ENCODE assay signal across 32 mouse cellular contexts in the genomic region with DNA sequence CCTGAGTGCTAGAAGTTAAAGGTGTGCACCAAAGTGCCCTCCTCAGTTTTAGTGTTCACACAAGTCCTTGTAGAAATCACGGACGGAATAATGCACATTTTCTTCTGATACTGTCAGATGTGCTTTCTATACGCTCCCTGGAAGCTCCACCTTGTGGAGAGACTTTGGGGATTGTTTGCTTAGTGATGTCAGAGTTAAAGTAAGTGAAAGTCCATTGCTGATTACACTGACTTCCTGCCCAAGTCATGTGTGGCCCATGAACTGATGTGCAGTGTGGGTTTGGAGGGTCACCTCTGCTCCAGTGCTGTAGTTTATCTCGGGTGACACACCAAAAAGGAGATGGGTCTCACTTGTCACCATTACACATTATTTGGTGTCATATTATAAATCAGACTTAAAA. TPM values are rescaled to one million over a fixed set of nuclear protein-coding genes. Genes with fewer than 3 reads are reported as not detected.
DNase-seq lines count a peak whose midpoint lies in the region; ATAC-seq and TF ChIP-seq lines count a peak whose summit lies in the region.
"Had no signal": no experiment of that assay in that cellular context is flagged by ENCODE, and none has a peak within 500 bp of the region (broad histone marks: within the 10 kb centered on the region; RNA-seq: fewer than 3 reads in every experiment).

No protein-coding gene starts in this region.

- DNase-seq in lung, postnatal 36 days = peak; percentile 15
- DNase-seq in lung, adult 2 months = no peak
- DNase-seq in liver, postnatal 0 days = no peak
- no peak for DNase-seq in urinary bladder, postnatal 10 days (ENCODE audit: low spot score)
- DNase-seq in hindbrain, embryonic 11.5 days (ENCODE audit: low spot score) = no peak
- DNase-seq: adrenal gland, adult 8-10 months; cerebellum, adult 8-10 months; cerebellum, postnatal 25 days; forebrain, postnatal 0 days; gastrocnemius, postnatal 14 days; kidney, adult 2 months; kidney, postnatal 36 days; left cerebral cortex, postnatal 4 days; retina, postnatal 1 day; spleen, adult 18-20 months; thymus, postnatal 4 days had no signal

- H3K9ac ChIP-seq in intestine, postnatal 0 days (ENCODE audit: low read depth, low read length) = no peak overlapping the region
- no peak overlapping the region for H3K9ac ChIP-seq in liver, postnatal 0 days (replicated peaks)
- no peak overlapping the region for H3K9ac ChIP-seq in midbrain, embryonic 15.5 days
- no peak overlapping the region for H3K9ac ChIP-seq in hindbrain, embryonic 11.5 days (ENCODE audit: low read depth, low read length)
- H3K9ac ChIP-seq: embryonic facial prominence, embryonic 15.5 days; forebrain, embryonic 12.5 days; forebrain, postnatal 0 days; heart, embryonic 15.5 days; hindbrain, embryonic 14.5 days; lung, embryonic 15.5 days; midbrain, embryonic 13.5 days; neural tube, embryonic 15.5 days had no signal

- H3K36me3 ChIP-seq in intestine, postnatal 0 days (ENCODE audit: control insufficient read depth, insufficient read depth) = peaks cover 88% of the 10 kb centered on the region
- peaks cover 62% of the 10 kb centered on the region for H3K36me3 ChIP-seq in liver, postnatal 0 days (replicated peaks; ENCODE audit: insufficient read depth, low read length)
- peaks cover 71% of the 10 kb centered on the region for H3K36me3 ChIP-seq in midbrain, embryonic 15.5 days (replicated peaks)
- peaks cover 27% of the 10 kb centered on the region for H3K36me3 ChIP-seq in hindbrain, embryonic 11.5 days (ENCODE audit: control insufficient read depth, insufficient read depth, low read length)

- no peak for TF ChIP-seq CTCF in lung, adult 2 months (IDR thresholded peaks at IDR 0.05; ENCODE audit: insufficient read depth, low read length)
- TF ChIP-seq CTCF in intestine, postnatal 0 days (IDR thresholded peaks at IDR 0.05; ENCODE audit: low read depth) = peak; percentile 58
- TF ChIP-seq CTCF in liver, postnatal 0 days (IDR thresholded peaks at IDR 0.05; ENCODE audit: low read depth) = peak; percentile 34

- no peak for TF ChIP-seq EP300 in liver, postnatal 0 days (IDR thresholded peaks at IDR 0.05; ENCODE audit: low read depth)

- WGBS in lung, adult 2 months = 71% methylated on average over 4 of the region's 4 CpGs
- WGBS in intestine, postnatal 0 days = 48% methylated on average over 4 of the region's 4 CpGs
- 62% methylated on average over 4 of the region's 4 CpGs for WGBS in liver, postnatal 0 days (ENCODE audit: insufficient replicate concordance)
- WGBS in midbrain, embryonic 15.5 days = 90% methylated on average over 4 of the region's 4 CpGs
- 94% methylated on average over 4 of the region's 4 CpGs for WGBS in hindbrain, embryonic 11.5 days

- no peaks in the 10 kb centered on the region for H3K4me1 ChIP-seq in lung, adult 2 months (ENCODE audit: control insufficient read depth, insufficient read depth, low read length)
- H3K4me1 ChIP-seq in intestine, postnatal 0 days (replicated peaks; ENCODE audit: control insufficient read depth, insufficient read depth, low read length) = no peaks in the 10 kb centered on the region
- no peaks in the 10 kb centered on the region for H3K4me1 ChIP-seq in liver, postnatal 0 days (ENCODE audit: insufficient read depth)
- H3K4me1 ChIP-seq in midbrain, embryonic 15.5 days = no peaks in the 10 kb centered on the region
- no peaks in the 10 kb centered on the region for H3K4me1 ChIP-seq in hindbrain, embryonic 11.5 days (replicated peaks; ENCODE audit: control insufficient read depth, insufficient read depth, low read length)
- H3K4me1 ChIP-seq: embryonic facial prominence, embryonic 10.5 days; embryonic facial prominence, embryonic 15.5 days; forebrain, embryonic 12.5 days; heart, embryonic 15.5 days; lung, embryonic 15.5 days; midbrain, embryonic 13.5 days; neural tube, embryonic 15.5 days had no signal

- ATAC-seq in intestine, postnatal 0 days = peak; percentile 53
- peak; percentile 91 for ATAC-seq in liver, postnatal 0 days
- ATAC-seq in midbrain, embryonic 15.5 days (replicated peaks) = no peak
- no peak for ATAC-seq in hindbrain, embryonic 11.5 days (ENCODE audit: low FRiP score)
- ATAC-seq: forebrain, postnatal 0 days; midbrain, embryonic 13.5 days had no signal

- H3K4me2 ChIP-seq in intestine, postnatal 0 days (replicated peaks; ENCODE audit: low read depth) = no peak overlapping the region
- H3K4me2 ChIP-seq in liver, postnatal 0 days (ENCODE audit: low read depth, low read length) = no peak overlapping the region
- no peak overlapping the region for H3K4me2 ChIP-seq in midbrain, embryonic 15.5 days
- H3K4me2 ChIP-seq in hindbrain, embryonic 11.5 days (replicated peaks; ENCODE audit: low read depth, low read length) = no peak overlapping the region
- H3K4me2 ChIP-seq: embryonic facial prominence, embryonic 15.5 days; forebrain, embryonic 12.5 days; heart, embryonic 15.5 days; hindbrain, embryonic 14.5 days; lung, embryonic 15.5 days; midbrain, embryonic 13.5 days; neural tube, embryonic 15.5 days had no signal

- no peak overlapping the region for H3K4me3 ChIP-seq in lung, adult 2 months (replicated peaks; ENCODE audit: extremely low read depth, low read depth, low read length)
- no peak overlapping the region for H3K4me3 ChIP-seq in intestine, postnatal 0 days (ENCODE audit: low read depth, low read length)
- H3K4me3 ChIP-seq in liver, postnatal 0 days (ENCODE audit: low read depth, low read length) = no peak overlapping the region
- no peak overlapping the region for H3K4me3 ChIP-seq in midbrain, embryonic 15.5 days
- no peak overlapping the region for H3K4me3 ChIP-seq in hindbrain, embryonic 11.5 days (ENCODE audit: low read depth, low read length)
- H3K4me3 ChIP-seq: embryonic facial prominence, embryonic 10.5 days; embryonic facial prominence, embryonic 15.5 days; forebrain, embryonic 12.5 days; heart, embryonic 15.5 days; lung, embryonic 15.5 days; midbrain, embryonic 13.5 days; neural tube, embryonic 15.5 days had no signal

- H3K27ac ChIP-seq in intestine, postnatal 0 days (ENCODE audit: low read depth, low read length) = no peak overlapping the region
- peak overlapping the region; percentile 60 for H3K27ac ChIP-seq in liver, postnatal 0 days (ENCODE audit: low read depth)
- no peak overlapping the region for H3K27ac ChIP-seq in midbrain, embryonic 15.5 days
- H3K27ac ChIP-seq in hindbrain, embryonic 11.5 days (ENCODE audit: low read depth, low read length) = no peak overlapping the region
- H3K27ac ChIP-seq: embryonic facial prominence, embryonic 10.5 days; embryonic facial prominence, embryonic 15.5 days; forebrain, embryonic 12.5 days; heart, embryonic 15.5 days; hindbrain, embryonic 14.5 days; lung, embryonic 15.5 days; macrophage; midbrain, embryonic 13.5 days; neural tube, embryonic 15.5 days had no signal

- no peaks in the 10 kb centered on the region for H3K9me3 ChIP-seq in intestine, postnatal 0 days (ENCODE audit: control insufficient read depth)
- H3K9me3 ChIP-seq in liver, postnatal 0 days (ENCODE audit: low read length) = no peaks in the 10 kb centered on the region
- H3K9me3 ChIP-seq in midbrain, embryonic 15.5 days = no peaks in the 10 kb centered on the region
- H3K9me3 ChIP-seq in hindbrain, embryonic 11.5 days (ENCODE audit: control insufficient read depth, low read length) = no peaks in the 10 kb centered on the region
- H3K9me3 ChIP-seq: embryonic facial prominence, embryonic 10.5 days; embryonic facial prominence, embryonic 15.5 days; forebrain, embryonic 12.5 days; G1E; heart, embryonic 15.5 days; lung, embryonic 15.5 days; midbrain, embryonic 13.5 days; neural tube, embryonic 15.5 days had no signal

- H3K27me3 ChIP-seq in intestine, postnatal 0 days (replicated peaks; ENCODE audit: control insufficient read depth, insufficient read depth, low read length) = no peaks in the 10 kb centered on the region
- H3K27me3 ChIP-seq in liver, postnatal 0 days (ENCODE audit: insufficient read depth, low read length) = no peaks in the 10 kb centered on the region
- no peaks in the 10 kb centered on the region for H3K27me3 ChIP-seq in midbrain, embryonic 15.5 days (replicated peaks)
- no peaks in the 10 kb centered on the region for H3K27me3 ChIP-seq in hindbrain, embryonic 11.5 days (ENCODE audit: control insufficient read depth, insufficient read depth, low read length)
- H3K27me3 ChIP-seq: embryonic facial prominence, embryonic 15.5 days; forebrain, embryonic 12.5 days; heart, embryonic 15.5 days; lung, embryonic 15.5 days; midbrain, embryonic 13.5 days; neural tube, embryonic 15.5 days had no signal

- TF ChIP-seq POLR2A in lung, adult 2 months (IDR thresholded peaks at IDR 0.05; ENCODE audit: borderline replicate concordance, extremely low read depth, low read depth, low read length) = no peak

RNA-seq across cellular contexts. Expression of a gene that starts 33.1 kb away (rescaled TPM):
- 27.3 and 28.1 TPM in 2 replicates for polyA plus RNA-seq in lung, adult 2 months (2012; rRNA removed)
- polyA plus RNA-seq in intestine, postnatal 0 days (2015; fragmentation: Nextera tagmentation; extraction: Ambion mirVana) = 7.1 and 9.1 TPM in 2 replicates
- polyA plus RNA-seq in liver, postnatal 0 days (2015; fragmentation: Nextera tagmentation; extraction: Ambion mirVana) = 6.2 and 7.5 TPM in 2 replicates
- 22.6 and 22.7 TPM in 2 replicates for polyA plus RNA-seq in midbrain, embryonic 15.5 days (2015; fragmentation: Nextera tagmentation; extraction: Ambion mirVana)
- polyA plus RNA-seq in hindbrain, embryonic 11.5 days (2014; fragmentation: Nextera tagmentation; extraction: Ambion mirVana) = 44.5 and 49.9 TPM in 2 replicates

RNA-seq across cellular contexts. Expression of a gene that starts 33.1 kb away (rescaled TPM):
- polyA plus RNA-seq in lung, adult 2 months (2012; rRNA removed) = 21.1 and 22.2 TPM in 2 replicates
- polyA plus RNA-seq in intestine, postnatal 0 days (2015; fragmentation: Nextera tagmentation; extraction: Ambion mirVana) = 23.7 and 24.7 TPM in 2 replicates
- 14.0 and 14.1 TPM in 2 replicates for polyA plus RNA-seq in liver, postnatal 0 days (2015; fragmentation: Nextera tagmentation; extraction: Ambion mirVana)
- 40.7 TPM in 2 replicates for polyA plus RNA-seq in midbrain, embryonic 15.5 days (2015; fragmentation: Nextera tagmentation; extraction: Ambion mirVana)
- 24.0 and 24.1 TPM in 2 replicates for polyA plus RNA-seq in hindbrain, embryonic 11.5 days (2014; fragmentation: Nextera tagmentation; extraction: Ambion mirVana)

RNA-seq across cellular contexts. Expression of a gene that starts 38.4 kb away (rescaled TPM):
- polyA plus RNA-seq in lung, adult 2 months (2012; rRNA removed) = not detected in 2 replicates
- not detected in 2 replicates for polyA plus RNA-seq in intestine, postnatal 0 days (2015; fragmentation: Nextera tagmentation; extraction: Ambion mirVana)
- polyA plus RNA-seq in liver, postnatal 0 days (2015; fragmentation: Nextera tagmentation; extraction: Ambion mirVana) = not detected in 2 replicates
- polyA plus RNA-seq in midbrain, embryonic 15.5 days (2015; fragmentation: Nextera tagmentation; extraction: Ambion mirVana) = not detected in 2 replicates
- not detected in 2 replicates for polyA plus RNA-seq in hindbrain, embryonic 11.5 days (2014; fragmentation: Nextera tagmentation; extraction: Ambion mirVana)
- polyA plus RNA-seq: embryonic facial prominence, embryonic 10.5 days; embryonic facial prominence, embryonic 15.5 days; forebrain, embryonic 12.5 days; forebrain, postnatal 0 days; G1E; heart, embryonic 15.5 days; hindbrain, embryonic 14.5 days; kidney, adult 2 months; kidney, embryonic 16.5 days; limb, embryonic 14.5 days; lung, embryonic 15.5 days; midbrain, embryonic 13.5 days; neural tube, embryonic 15.5 days; testis, adult 2 months; thymus, postnatal 0 days had no signal

RNA-seq across cellular contexts. Expression of a gene that starts 39.9 kb away (rescaled TPM):
- polyA plus RNA-seq in lung, adult 2 months (2012; rRNA removed) = 132 and 136 TPM in 2 replicates
- 38.1 TPM in 2 replicates for polyA plus RNA-seq in intestine, postnatal 0 days (2015; fragmentation: Nextera tagmentation; extraction: Ambion mirVana)
- polyA plus RNA-seq in liver, postnatal 0 days (2015; fragmentation: Nextera tagmentation; extraction: Ambion mirVana) = 13.9 and 14.4 TPM in 2 replicates
- polyA plus RNA-seq in midbrain, embryonic 15.5 days (2015; fragmentation: Nextera tagmentation; extraction: Ambion mirVana) = 214 and 219 TPM in 2 replicates
- polyA plus RNA-seq in hindbrain, embryonic 11.5 days (2014; fragmentation: Nextera tagmentation; extraction: Ambion mirVana) = 42.6 and 48.5 TPM in 2 replicates

RNA-seq across cellular contexts. Expression of a gene that starts 44.8 kb away (rescaled TPM):
- polyA plus RNA-seq in lung, adult 2 months (2012; rRNA removed) = 28.2 and 36.1 TPM in 2 replicates
- 12.6 TPM in 2 replicates for polyA plus RNA-seq in intestine, postnatal 0 days (2015; fragmentation: Nextera tagmentation; extraction: Ambion mirVana)
- 7.6 and 8.2 TPM in 2 replicates for polyA plus RNA-seq in liver, postnatal 0 days (2015; fragmentation: Nextera tagmentation; extraction: Ambion mirVana)
- 33.9 and 34.9 TPM in 2 replicates for polyA plus RNA-seq in midbrain, embryonic 15.5 days (2015; fragmentation: Nextera tagmentation; extraction: Ambion mirVana)
- polyA plus RNA-seq in hindbrain, embryonic 11.5 days (2014; fragmentation: Nextera tagmentation; extraction: Ambion mirVana) = 13.9 and 18.6 TPM in 2 replicates

Comparison
In these comparisons a context has a peak if more than half of its experiments do, and no peak if none do; other contexts are left out.
1. ATAC-seq: peak in intestine, postnatal 0 days (single experiment) and liver, postnatal 0 days (single experiment); none in midbrain, embryonic 15.5 days (single experiment) and hindbrain, embryonic 11.5 days (single experiment).